Mouse (Mus musculus): ENCODE measurements at regions not wholly inside any gene's neighbourhood (a gene's known extent, or its start where the extent isn't known, plus 50 kb on each side); places are given as distances from the start of the nearest gene placed in this dataset.

DNA sequence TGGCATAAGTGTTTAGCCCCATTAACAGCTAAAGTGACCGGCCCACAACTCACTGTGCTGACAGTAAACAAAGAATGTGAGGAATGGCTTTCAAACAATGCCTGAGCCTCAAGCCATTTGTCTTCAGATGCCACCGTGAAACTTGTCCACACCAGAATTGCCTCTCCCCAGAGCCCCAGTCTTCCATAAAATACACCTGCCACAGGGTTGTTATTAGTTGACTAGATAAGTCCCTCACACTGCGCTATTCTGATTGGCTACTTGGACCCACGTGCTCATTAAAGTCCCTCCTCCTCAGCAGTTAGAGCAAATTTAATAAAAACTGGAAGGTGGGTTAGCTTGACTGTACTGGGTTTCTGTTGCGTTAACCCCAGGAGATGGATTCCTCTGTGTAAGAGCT, 167.7 kb upstream of the Otx2 start:
- H3K79me2 ChIP-seq (replicated peaks; ENCODE audit: control insufficient read depth, extremely low read depth, insufficient read depth, poor library complexity, severe bottlenecking), result no peaks in the 10 kb centered on the region
- no peaks in the 10 kb centered on the region for H3K9me3 ChIP-seq (replicated peaks; ENCODE audit: low read length)
- H3K36me3 ChIP-seq (replicated peaks in 1 of 2; ENCODE audit: control insufficient read depth in 1 of 2, insufficient read depth in 1 of 2, low read length in 1 of 2), result no peaks in the 10 kb centered on the region
- H3K4me1 ChIP-seq (ENCODE audit: control insufficient read depth in 1 of 2, insufficient read depth in 2 of 2), result no peaks in the 10 kb centered on the region
- no peak overlapping the region for H3K9ac ChIP-seq (ENCODE audit: insufficient read depth, low read depth)
- H3K27ac ChIP-seq (ENCODE audit: insufficient read depth, low read depth), result no peak overlapping the region
- dilution Hi-C loops (cut with MboI; ENCODE audit: extremely low pct_ligation_motif_present, extremely low pct_unique_long_range_greater_than_20kb, low sequenced_read_pairs) (no loop called here), in situ Hi-C loops (cut with MboI; ENCODE audit: low pct_ligation_motif_present, low pct_unique_long_range_greater_than_20kb, low sequenced_read_pairs) (no loop called here)
- no peak overlapping the region for H3K4me3 ChIP-seq (replicated peaks in 1 of 3; ENCODE audit: low read depth in 2 of 3, low read length in 2 of 3, poor library complexity in 1 of 3)
- H3K27me3 ChIP-seq (replicated peaks), result no peaks in the 10 kb centered on the region
- TF ChIP-seq USF2 (conservative IDR thresholded peaks at IDR 0.05; ENCODE audit: low read depth, low read length) (peak; percentile 27; the same call in 1 of the 2 replicates), RAD21 (IDR thresholded peaks at IDR 0.05; ENCODE audit: low read depth, low read length) (no peak), PAX5 (IDR thresholded peaks at IDR 0.05; ENCODE audit: low read length) (no peak)
- no peak for DNase-seq (ENCODE audit: extremely low read depth)
- no peak overlapping the region for H3K4me2 ChIP-seq (ENCODE audit: insufficient read depth, low read depth, poor library complexity, severe bottlenecking)

- no peak overlapping the region for H3K27ac ChIP-seq (ENCODE audit: insufficient read depth, low read depth)
- H3K4me1 ChIP-seq (ENCODE audit: control insufficient read depth in 1 of 2, insufficient read depth in 2 of 2), result no peaks in the 10 kb centered on the region
- H3K9me3 ChIP-seq (replicated peaks; ENCODE audit: low read length), result no peaks in the 10 kb centered on the region
- no peak overlapping the region for H3K4me3 ChIP-seq (replicated peaks in 1 of 3; ENCODE audit: low read depth in 2 of 3, low read length in 2 of 3, poor library complexity in 1 of 3)
- H3K9ac ChIP-seq (ENCODE audit: insufficient read depth, low read depth), result no peak overlapping the region
- no peaks in the 10 kb centered on the region for H3K79me2 ChIP-seq (replicated peaks; ENCODE audit: control insufficient read depth, extremely low read depth, insufficient read depth, poor library complexity, severe bottlenecking)
- TF ChIP-seq TBP (conservative IDR thresholded peaks at IDR 0.05; ENCODE audit: low read depth, low read length) (no peak), BHLHE40 (IDR thresholded peaks at IDR 0.05; ENCODE audit: low read depth, low read length) (no peak), CHD1 (IDR thresholded peaks at IDR 0.05; ENCODE audit: low read depth, low read length) (no peak), ZNF384 (IDR thresholded peaks at IDR 0.05; ENCODE audit: low read depth, low read length) (no peak), NRF1 (IDR thresholded peaks at IDR 0.05; ENCODE audit: low read depth, low read length) (no peak), ETS1 (conservative IDR thresholded peaks at IDR 0.05; ENCODE audit: low read depth, low read length) (no peak), GABPA (IDR thresholded peaks at IDR 0.05; ENCODE audit: insufficient replicate concordance, low read depth, low read length) (no peak), ZKSCAN1 (IDR thresholded peaks at IDR 0.05; ENCODE audit: borderline replicate concordance, low read depth, low read length) (no peak), JUN (IDR thresholded peaks at IDR 0.05; ENCODE audit: insufficient read depth, low read depth, low read length) (no peak), TCF12 (IDR thresholded peaks at IDR 0.05; ENCODE audit: low read depth, low read length) (no peak), JUND (conservative IDR thresholded peaks at IDR 0.05; ENCODE audit: low read depth, low read length) (no peak), ELF1 (IDR thresholded peaks at IDR 0.05; ENCODE audit: low read depth, low read length) (no peak), UBTF (IDR thresholded peaks at IDR 0.05; ENCODE audit: low read depth, low read length) (no peak), MAZ (IDR thresholded peaks at IDR 0.05; ENCODE audit: low read depth, low read length) (no peak), MXI1 (IDR thresholded peaks at IDR 0.05; ENCODE audit: low read depth, low read length) (no peak), IRF4 (IDR thresholded peaks at IDR 0.05; ENCODE audit: low read depth, low read length) (no peak), HCFC1 (IDR thresholded peaks at IDR 0.05; ENCODE audit: low read depth, low read length) (no peak), KAT2A (IDR thresholded peaks at IDR 0.05; ENCODE audit: insufficient replicate concordance, low read length) (no peak), SMC3 (IDR thresholded peaks at IDR 0.05; ENCODE audit: low read depth, low read length) (no peak), MAX (IDR thresholded peaks at IDR 0.05; ENCODE audit: low read length) (no peak)
- DNase-seq (ENCODE audit: extremely low read depth), result no peak
- dilution Hi-C loops (cut with MboI; ENCODE audit: extremely low pct_ligation_motif_present, extremely low pct_unique_long_range_greater_than_20kb, low sequenced_read_pairs) (no loop called here), in situ Hi-C loops (cut with MboI; ENCODE audit: low pct_ligation_motif_present, low pct_unique_long_range_greater_than_20kb, low sequenced_read_pairs) (no loop called here)
- H3K36me3 ChIP-seq (replicated peaks in 1 of 2; ENCODE audit: control insufficient read depth in 1 of 2, insufficient read depth in 1 of 2, low read length in 1 of 2), result no peaks in the 10 kb centered on the region
- H3K4me2 ChIP-seq (ENCODE audit: insufficient read depth, low read depth, poor library complexity, severe bottlenecking), result no peak overlapping the region
- H3K27me3 ChIP-seq (replicated peaks), result no peaks in the 10 kb centered on the region
These were observed 163.6 kb upstream of the Otx2 start for GRCm38 (mm10) chr14:48837181-48837580.
